In genomic region chr8:70949847-70950246, GRCm38 (mm10) we compare ENCODE assay signal across 17 mouse cellular contexts. TPM values are rescaled to one million over a fixed set of nuclear protein-coding genes. Genes with fewer than 3 reads are reported as not detected.
DNase-seq lines count a peak whose midpoint lies in the region; ATAC-seq and TF ChIP-seq lines count a peak whose summit lies in the region.
"Had no signal": no experiment of that assay in that cellular context is flagged by ENCODE, and none has a peak within 500 bp of the region (broad histone marks: within the 10 kb centered on the region; RNA-seq: fewer than 3 reads in every experiment).

No protein-coding gene starts in this region.

- no peaks in the 10 kb centered on the region for H3K36me3 ChIP-seq in heart, postnatal 0 days (replicated peaks; ENCODE audit: control insufficient read depth, insufficient read depth, low read length)
- no peaks in the 10 kb centered on the region for H3K36me3 ChIP-seq in lung, embryonic 14.5 days (ENCODE audit: insufficient read depth)
- H3K36me3 ChIP-seq in CH12.LX (replicated peaks in 1 of 2; ENCODE audit: control insufficient read depth in 1 of 2, insufficient read depth in 1 of 2, low read length in 1 of 2) = no peaks in the 10 kb centered on the region
- H3K36me3 ChIP-seq: hindbrain, embryonic 15.5 days; neural tube, embryonic 12.5 days had no signal

- TF ChIP-seq POLR2A in CH12.LX (IDR thresholded peaks at IDR 0.05; ENCODE audit: low read depth, low read length) = no peak
- TF ChIP-seq POLR2A in bone marrow macrophage, adult 2 months (IDR thresholded peaks at IDR 0.05; ENCODE audit: borderline replicate concordance, low read depth, low read length) = no peak

- H3K79me2 ChIP-seq in CH12.LX (replicated peaks; ENCODE audit: control insufficient read depth, extremely low read depth, insufficient read depth, poor library complexity, severe bottlenecking) = no peaks in the 10 kb centered on the region

- 50% methylated on average over 1 of the region's 1 CpGs for WGBS in heart, postnatal 0 days
- WGBS in lung, embryonic 14.5 days = 63% methylated on average over 1 of the region's 1 CpGs

- dilution Hi-C loops in CH12.LX (cut with MboI; ENCODE audit: extremely low pct_ligation_motif_present, extremely low pct_unique_long_range_greater_than_20kb, low sequenced_read_pairs) = no loop called here

- H3K4me1 ChIP-seq in heart, postnatal 0 days (ENCODE audit: control insufficient read depth, insufficient read depth) = no peaks in the 10 kb centered on the region
- no peaks in the 10 kb centered on the region for H3K4me1 ChIP-seq in lung, embryonic 14.5 days (ENCODE audit: insufficient read depth)
- H3K4me1 ChIP-seq in CH12.LX (ENCODE audit: control insufficient read depth in 1 of 2, insufficient read depth in 2 of 2) = peaks cover 3 to 11% of the 10 kb centered on the region in 2 experiments; a peak in 2 of 4 replicates
- H3K4me1 ChIP-seq in bone marrow macrophage, adult 2 months (ENCODE audit: control insufficient read depth, insufficient read depth, low read length) = no peaks in the 10 kb centered on the region
- H3K4me1 ChIP-seq: hindbrain, embryonic 15.5 days; neural tube, embryonic 12.5 days had no signal

- no peaks in the 10 kb centered on the region for H3K9me3 ChIP-seq in heart, postnatal 0 days (replicated peaks; ENCODE audit: control insufficient read depth, low read length)
- H3K9me3 ChIP-seq in lung, embryonic 14.5 days (ENCODE audit: low read depth, low read length) = no peaks in the 10 kb centered on the region
- H3K9me3 ChIP-seq in CH12.LX (replicated peaks; ENCODE audit: low read length) = no peaks in the 10 kb centered on the region
- H3K9me3 ChIP-seq: hindbrain, embryonic 15.5 days; neural tube, embryonic 12.5 days had no signal

- 0 out of 2 replicates have a peak, but pooled peaks cover 2% of the 10 kb centered on the region for H3K27me3 ChIP-seq in heart, postnatal 0 days (ENCODE audit: control insufficient read depth, insufficient read depth, low read length)
- no peaks in the 10 kb centered on the region for H3K27me3 ChIP-seq in lung, embryonic 14.5 days (ENCODE audit: insufficient read depth, low read length)
- H3K27me3 ChIP-seq in CH12.LX (replicated peaks) = peaks cover 78% of the 10 kb centered on the region
- H3K27me3 ChIP-seq: hindbrain, embryonic 15.5 days; neural tube, embryonic 12.5 days had no signal

- no peak overlapping the region for H3K9ac ChIP-seq in heart, postnatal 0 days (replicated peaks; ENCODE audit: low read depth, low read length)
- H3K9ac ChIP-seq in lung, embryonic 14.5 days = no peak overlapping the region
- no peak overlapping the region for H3K9ac ChIP-seq in CH12.LX (ENCODE audit: insufficient read depth, low read depth)
- H3K9ac ChIP-seq: hindbrain, embryonic 15.5 days; neural tube, embryonic 12.5 days had no signal

- no peak for DNase-seq in heart, postnatal 0 days (ENCODE audit: low spot score)
- no peak for DNase-seq in heart, adult 18-20 months
- no peak for DNase-seq in lung, embryonic 14.5 days
- no peak for DNase-seq in lung, postnatal 14 days
- peak; percentile 16 for DNase-seq in CH12.LX (ENCODE audit: extremely low read depth)
- DNase-seq in MN1 (ENCODE audit: low spot score) = no peak
- no peak for DNase-seq in embryo, embryonic 10 days (ENCODE audit: low spot score)
- DNase-seq: adrenal gland, adult 8-10 months; cerebellum, adult 9-10 months; embryo, embryonic 11 days; right cerebral cortex, postnatal 25 days had no signal

- TF ChIP-seq RAD21 in CH12.LX (IDR thresholded peaks at IDR 0.05; ENCODE audit: low read depth, low read length) = peak; percentile 43

- no peak overlapping the region for H3K4me3 ChIP-seq in heart, postnatal 0 days (ENCODE audit: low read depth, low read length)
- H3K4me3 ChIP-seq in lung, embryonic 14.5 days (ENCODE audit: low read depth, low read length) = no peak overlapping the region
- no peak overlapping the region for H3K4me3 ChIP-seq in CH12.LX (replicated peaks in 1 of 3; ENCODE audit: low read depth in 2 of 3, low read length in 2 of 3, poor library complexity in 1 of 3)
- H3K4me3 ChIP-seq in bone marrow macrophage, adult 2 months (ENCODE audit: insufficient read depth, low read length) = no peak overlapping the region
- H3K4me3 ChIP-seq: hindbrain, embryonic 15.5 days; neural tube, embryonic 12.5 days had no signal

- in situ Hi-C loops in CH12.LX (cut with MboI; ENCODE audit: low pct_ligation_motif_present, low pct_unique_long_range_greater_than_20kb, low sequenced_read_pairs) = no loop called here

- peak; percentile 16; the same call in 1 of the 2 replicates for TF ChIP-seq CTCF in heart, postnatal 0 days (IDR thresholded peaks at IDR 0.05; ENCODE audit: low read depth)
- TF ChIP-seq CTCF in lung, embryonic 14.5 days (IDR thresholded peaks at IDR 0.05; ENCODE audit: low read depth) = 0 out of 2 replicates have a peak, but pooled peaks have one; percentile 28
- peak in 1 of 2 experiments; percentile 56; a peak in 2 of 4 replicates for TF ChIP-seq CTCF in CH12.LX (conservative IDR thresholded peaks at IDR 0.05 in 1 of 2, IDR thresholded peaks at IDR 0.05 in 1 of 2; ENCODE audit: low read depth in 2 of 2, low read length in 2 of 2)
- TF ChIP-seq CTCF in bone marrow macrophage, adult 2 months (IDR thresholded peaks at IDR 0.05; ENCODE audit: low read depth, low read length) = peak; percentile 48

- no peak for TF ChIP-seq EP300 in heart, postnatal 0 days (IDR thresholded peaks at IDR 0.05; ENCODE audit: low read depth)
- TF ChIP-seq EP300 in CH12.LX (IDR thresholded peaks at IDR 0.05; ENCODE audit: low read length) = no peak

- ATAC-seq in heart, postnatal 0 days (ENCODE audit: insufficient read depth, low read depth) = no peak
- ATAC-seq in lung, embryonic 14.5 days (ENCODE audit: insufficient read depth) = no peak
- ATAC-seq: forebrain, embryonic 14.5 days had no signal

- H3K4me2 ChIP-seq in heart, postnatal 0 days (ENCODE audit: low read depth, low read length) = no peak overlapping the region
- no peak overlapping the region for H3K4me2 ChIP-seq in lung, embryonic 14.5 days
- H3K4me2 ChIP-seq in CH12.LX (ENCODE audit: insufficient read depth, low read depth, poor library complexity, severe bottlenecking) = no peak overlapping the region
- H3K4me2 ChIP-seq: hindbrain, embryonic 15.5 days; neural tube, embryonic 12.5 days had no signal

- no peak overlapping the region for H3K27ac ChIP-seq in heart, postnatal 0 days (ENCODE audit: low read depth)
- no peak overlapping the region for H3K27ac ChIP-seq in lung, embryonic 14.5 days (ENCODE audit: low read depth)
- H3K27ac ChIP-seq in CH12.LX (ENCODE audit: insufficient read depth, low read depth) = no peak overlapping the region
- H3K27ac ChIP-seq in bone marrow macrophage, adult 2 months (ENCODE audit: insufficient read depth, low read depth, low read length) = no peak overlapping the region
- H3K27ac ChIP-seq: hindbrain, embryonic 15.5 days; neural tube, embryonic 12.5 days had no signal

TF ChIP-seq in CH12.LX, 34 proteins besides CTCF, POLR2A, EP300 and RAD21:
- no peak for TF ChIP-seq HCFC1 (IDR thresholded peaks at IDR 0.05; ENCODE audit: low read depth, low read length)
- TF ChIP-seq TCF12 (IDR thresholded peaks at IDR 0.05; ENCODE audit: low read depth, low read length) = no peak
- peak; percentile 60 for TF ChIP-seq SMC3 (IDR thresholded peaks at IDR 0.05; ENCODE audit: low read depth, low read length)
- no peak for TF ChIP-seq E2F4 (IDR thresholded peaks at IDR 0.05; ENCODE audit: insufficient replicate concordance, low read depth, low read length)
- TF ChIP-seq ELF1 (IDR thresholded peaks at IDR 0.05; ENCODE audit: low read depth, low read length) = no peak
- no peak for TF ChIP-seq MYC (IDR thresholded peaks at IDR 0.05; ENCODE audit: low read depth, low read length)
- no peak for TF ChIP-seq MEF2A (IDR thresholded peaks at IDR 0.05; ENCODE audit: borderline replicate concordance, low read depth, low read length)
- TF ChIP-seq CHD1 (IDR thresholded peaks at IDR 0.05; ENCODE audit: low read depth, low read length) = no peak

RNA-seq across cellular contexts. Expression of gene Map1s, which starts 44.1 kb away (rescaled TPM):
- 32.6 and 35.6 TPM in 2 replicates for total RNA-seq in heart, postnatal 0 days (2014; rRNA removed; ENCODE audit: low replicate concordance)
- polyA plus RNA-seq in heart, postnatal 0 days (2015; fragmentation: Nextera tagmentation; extraction: Ambion mirVana) = 21.4 and 24.9 TPM in 2 replicates
- total RNA-seq in heart, adult 18-20 months (2021) = 10 to 100 TPM; 18.9 to 19.8 TPM
- 53.3 and 54.4 TPM in 2 replicates for polyA plus RNA-seq in lung, embryonic 14.5 days (2014; fragmentation: Nextera tagmentation; extraction: Ambion mirVana)
- total RNA-seq in CH12.LX (2012; rRNA removed) (51.4 and 53.6 TPM in 2 replicates), CH12.LX (2014; rRNA removed) (9.2 and 9.5 TPM in 2 replicates)
- 30.9 and 31.1 TPM in 2 replicates for polyA plus RNA-seq in CH12.LX (2012; ENCODE audit: insufficient read length, low read depth)
- polyA plus RNA-seq in bone marrow macrophage, adult 2 months (2012; ENCODE audit: insufficient read depth, insufficient read length, missing spikeins) = 37.3 and 44.2 TPM in 2 replicates

RNA-seq across cellular contexts. Expression of gene Rpl18a, which starts 52.6 kb away (rescaled TPM):
- total RNA-seq in heart, postnatal 0 days (2014; rRNA removed; ENCODE audit: low replicate concordance) = 2,186 and 2,206 TPM in 2 replicates
- polyA plus RNA-seq in heart, postnatal 0 days (2015; fragmentation: Nextera tagmentation; extraction: Ambion mirVana) = 2,523 and 2,655 TPM in 2 replicates
- 1,000 to 10,000 TPM; 1,029 to 1,075 TPM for total RNA-seq in heart, adult 18-20 months (2021)
- 5,317 and 5,483 TPM in 2 replicates for polyA plus RNA-seq in lung, embryonic 14.5 days (2014; fragmentation: Nextera tagmentation; extraction: Ambion mirVana)
- total RNA-seq in CH12.LX (2012; rRNA removed) (4,693 and 5,917 TPM in 2 replicates), CH12.LX (2014; rRNA removed) (1,807 and 2,035 TPM in 2 replicates)
- polyA plus RNA-seq in CH12.LX (2012; ENCODE audit: insufficient read length, low read depth) = 3,837 and 4,364 TPM in 2 replicates
- 1,719 and 1,824 TPM in 2 replicates for polyA plus RNA-seq in bone marrow macrophage, adult 2 months (2012; ENCODE audit: insufficient read depth, insufficient read length, missing spikeins)

RNA-seq across cellular contexts. Expression of gene Slc5a5, which starts 57.3 kb away (rescaled TPM):
- total RNA-seq in heart, postnatal 0 days (2014; rRNA removed; ENCODE audit: low replicate concordance) = not detected in 2 replicates
- polyA plus RNA-seq in heart, postnatal 0 days (2015; fragmentation: Nextera tagmentation; extraction: Ambion mirVana) = 0.05 and 0.10 TPM in 2 replicates
- total RNA-seq in heart, adult 18-20 months (2021) = not detected
- 0.12 and 0.16 TPM in 2 replicates for polyA plus RNA-seq in lung, embryonic 14.5 days (2014; fragmentation: Nextera tagmentation; extraction: Ambion mirVana)
- 0.04 and 0.21 TPM in 2 replicates for total RNA-seq in CH12.LX (2012; rRNA removed)
- 0.16 TPM in 1 of 2 replicates, not detected in the other for total RNA-seq in CH12.LX (2014; rRNA removed)
- 0.26 and 0.41 TPM in 2 replicates for polyA plus RNA-seq in CH12.LX (2012; ENCODE audit: insufficient read length, low read depth)
- not detected in 2 replicates for polyA plus RNA-seq in bone marrow macrophage, adult 2 months (2012; ENCODE audit: insufficient read depth, insufficient read length, missing spikeins)
- total RNA-seq: adrenal gland, adult 8-10 months; heart, postnatal 25 days; megakaryocyte-erythroid progenitor cell, adult 5-6 weeks had no signal
